Mouse (Mus musculus) spleen, postnatal 4 days (tissue): Measurements from ENCODE around the gene Ctf2.

Experiments used
- DNase-seq, 2 experiments: peaks; one replicate each; pipeline ENCODE4 v3.0.0; 2022; ENCODE audit warnings: low spot score in 2 of 2

The Ctf2 gene

GRCm38 (mm10) chr7:127760478-127760877, 28.5 kb upstream of the Ctf2 start:
- no peak for DNase-seq

- DNase-seq = no peak
Observed at GRCm38 (mm10) chr7:127759716-127760115, 27.8 kb upstream of the Ctf2 start.

GRCm38 (mm10) chr7:127753741-127754140, 21.8 kb upstream of the Ctf2 start:
- DNase-seq = no peak

GRCm38 (mm10) chr7:127753158-127753557, 21.2 kb upstream of the Ctf2 start:
- no peak for DNase-seq

- DNase-seq = no peak
Observed at GRCm38 (mm10) chr7:127752069-127752468, 20.1 kb upstream of the Ctf2 start.

GRCm38 (mm10) chr7:127751619-127752018, 19.7 kb upstream of the Ctf2 start:
- DNase-seq = no peak

GRCm38 (mm10) chr7:127750131-127751127, 18.5 kb upstream of the Ctf2 start:
- no peak for DNase-seq

- no peak for DNase-seq
Observed at GRCm38 (mm10) chr7:127748235-127748560, 16.2 kb upstream of the Ctf2 start.

- DNase-seq = no peak
Observed at GRCm38 (mm10) chr7:127747559-127748234, 15.7 kb upstream of the Ctf2 start.

- DNase-seq = no peak
Observed at GRCm38 (mm10) chr7:127746494-127747491, 14.8 kb upstream of the Ctf2 start.

GRCm38 (mm10) chr7:127745652-127746493, 13.9 kb upstream of the Ctf2 start:
- peak; percentile 72 to 81 for DNase-seq

- DNase-seq = peak; percentile 82 to 87
Observed at GRCm38 (mm10) chr7:127745251-127745651, 13.3 kb upstream of the Ctf2 start.

- DNase-seq = peak; percentile 65 to 82
Observed at GRCm38 (mm10) chr7:127744366-127745045, 12.5 kb upstream of the Ctf2 start, which contains the start of gene Fbxl19. Gene Fbxl19 (plus strand): TSS chr7:127744543.

- no peak for DNase-seq
Observed at GRCm38 (mm10) chr7:127730170-127730569, 1.8 kb downstream of the Ctf2 start.

- no peak for DNase-seq
Observed at GRCm38 (mm10) chr7:127727898-127728297, 4.1 kb downstream of the Ctf2 start.

GRCm38 (mm10) chr7:127725924-127726323, 6.0 kb downstream of the Ctf2 start:
- DNase-seq = no peak

- no peak for DNase-seq
Observed at GRCm38 (mm10) chr7:127725490-127725889, 6.5 kb downstream of the Ctf2 start.

- no peak for DNase-seq
Observed at GRCm38 (mm10) chr7:127719258-127719657, 12.7 kb downstream of the Ctf2 start.

GRCm38 (mm10) chr7:127718339-127718738, 13.6 kb downstream of the Ctf2 start:
- DNase-seq = no peak

- DNase-seq = peak; percentile 74 to 89
Observed at GRCm38 (mm10) chr7:127716992-127717391, 15.0 kb downstream of the Ctf2 start.
